Mouse (Mus musculus) forebrain, embryonic 11.5 days (tissue): ENCODE results near the gene 4833427G06Rik. TPM values are rescaled to one million over a fixed set of nuclear protein-coding genes. Genes with fewer than 3 reads are reported as not detected.
A peak's percentile ranks its signal among the peaks of the same experiment; 100 is the strongest.

Experiments used
- ATAC-seq: fragments of 200-750 bp; cut with Nextera tagmentation; replicated peaks from 2 replicates; pipeline ENCODE4 v1.8.0; 2017; ENCODE audit warnings: moderate TSS enrichment; ENCODE audit not compliant: low FRiP score
- DNase-seq: peaks from one replicate; pipeline ENCODE4 v3.0.0-alpha.2; 2017; ENCODE audit warnings: low spot score
- H3K27ac ChIP-seq: fragments of 300-500 bp; sonication (generic); 2 replicates; pipeline ENCODE4 v1.5.1; 2014; ENCODE audit warnings: low read depth, low read length
- H3K27me3 ChIP-seq: fragments of 300-500 bp; sonication (generic); 2 replicates; pipeline ENCODE4 v1.6.1; 2014; ENCODE audit warnings: mild to moderate bottlenecking, low read length, mixed read lengths; ENCODE audit not compliant: control insufficient read depth, insufficient read depth
- H3K36me3 ChIP-seq: fragments of 300-500 bp; sonication (generic); 2 replicates; pipeline ENCODE4 v1.6.1; 2014; ENCODE audit warnings: mild to moderate bottlenecking, low read length, moderate library complexity, mixed read lengths; ENCODE audit not compliant: control insufficient read depth, insufficient read depth
- H3K4me1 ChIP-seq: fragments of 300-500 bp; sonication (generic); replicated peaks from 2 replicates; pipeline ENCODE4 v1.6.1; 2014; ENCODE audit warnings: low read length, mixed read lengths; ENCODE audit not compliant: control insufficient read depth, insufficient read depth
- H3K4me2 ChIP-seq: fragments of 300-500 bp; sonication (generic); 2 replicates; pipeline ENCODE4 v1.6.1; 2014; ENCODE audit warnings: low read depth, mild to moderate bottlenecking, low read length, moderate library complexity, mixed read lengths; ENCODE audit not compliant: severe bottlenecking
- H3K4me3 ChIP-seq: fragments of 300-500 bp; sonication (generic); 2 replicates; pipeline ENCODE4 v1.5.1; 2014; ENCODE audit warnings: low read depth, low read length
- H3K9ac ChIP-seq: fragments of 300-500 bp; sonication (generic); 2 replicates; pipeline ENCODE4 v1.6.1; 2014; ENCODE audit warnings: low read length
- H3K9me3 ChIP-seq: fragments of 300-500 bp; sonication (generic); 2 replicates; pipeline ENCODE4 v1.6.1; 2016; ENCODE audit warnings: low read length, mixed read lengths; ENCODE audit not compliant: control insufficient read depth
- WGBS: fragments of 180-500 bp; shearing (Covaris S2); extraction: QIAGEN DNeasy Blood & Tissue Kit; methylation state at CpG from one replicate; pipeline ENCODE4 v1.1.7; 2014; 5-methylcytosine and 5-hydroxymethylcytosine counted together
- polyA plus RNA-seq: library from polyadenylated mRNA; unstranded; fragments of >200 nt; fragmentation: Nextera tagmentation; extraction: Ambion mirVana; gene quantifications from 2 replicates; pipeline ENCODE4 v1.2.1, GENCODE M21; 2014

Gene 4833427G06Rik
- polyA plus RNA-seq, 1 experiment from 2014 or later = not detected

GRCm38 (mm10) chr9:51137432-51137831 is 35.6 kb upstream of the 4833427G06Rik start:
- no peak overlapping the region for H3K4me3 ChIP-seq
- no peaks in the 10 kb centered on the region for H3K27me3 ChIP-seq
- H3K9ac ChIP-seq = no peak overlapping the region
- no peaks in the 10 kb centered on the region for H3K9me3 ChIP-seq
- H3K4me1 ChIP-seq = no peaks in the 10 kb centered on the region
- DNase-seq (no peak), ATAC-seq (no peak)
- no peaks in the 10 kb centered on the region for H3K36me3 ChIP-seq
- H3K4me2 ChIP-seq = no peak overlapping the region
- WGBS = 90% methylated on average over 4 of the region's 4 CpGs
- no peak overlapping the region for H3K27ac ChIP-seq

GRCm38 (mm10) chr9:51136985-51137384 is 35.1 kb upstream of the 4833427G06Rik start:
- Histone ChIP-seq H3K27me3 (no peaks in the 10 kb centered on the region), H3K9ac (no peak overlapping the region), H3K4me2 (no peak overlapping the region), H3K36me3 (no peaks in the 10 kb centered on the region), H3K4me1 (no peaks in the 10 kb centered on the region), H3K4me3 (no peak overlapping the region), H3K9me3 (no peaks in the 10 kb centered on the region), H3K27ac (no peak overlapping the region)
- no peak for DNase-seq
- ATAC-seq = no peak
- WGBS = 62% methylated on average over 3 of the region's 3 CpGs

GRCm38 (mm10) chr9:51114767-51115166 is 12.9 kb upstream of the 4833427G06Rik start:
- Histone ChIP-seq H3K4me2 (no peak overlapping the region), H3K4me3 (no peak overlapping the region), H3K27ac (no peak overlapping the region), H3K9ac (no peak overlapping the region), H3K4me1 (no peaks in the 10 kb centered on the region), H3K9me3 (no peaks in the 10 kb centered on the region), H3K36me3 (no peaks in the 10 kb centered on the region), H3K27me3 (no peaks in the 10 kb centered on the region)
- 88% methylated on average over 4 of the region's 4 CpGs for WGBS
- no peak for ATAC-seq
- DNase-seq = no peak

- Histone ChIP-seq H3K4me1 (peaks cover 2% of the 10 kb centered on the region; the same call in 1 of the 2 replicates), H3K4me3 (no peak overlapping the region), H3K27me3 (peaks cover 6% of the 10 kb centered on the region; the same call in 1 of the 2 replicates), H3K36me3 (no peaks in the 10 kb centered on the region), H3K9me3 (no peaks in the 10 kb centered on the region), H3K27ac (no peak overlapping the region), H3K4me2 (no peak overlapping the region), H3K9ac (no peak overlapping the region)
- 84% methylated on average over 2 of the region's 2 CpGs for WGBS
- DNase-seq = no peak
- ATAC-seq = no peak
Measured at GRCm38 (mm10) chr9:51105751-51106150, 3.9 kb upstream of the 4833427G06Rik start.

GRCm38 (mm10) chr9:51103808-51104514 is 2.1 kb upstream of the 4833427G06Rik start:
- Histone ChIP-seq H3K27me3 (peaks cover 6% of the 10 kb centered on the region; the same call in 1 of the 2 replicates), H3K27ac (no peak overlapping the region), H3K9me3 (no peaks in the 10 kb centered on the region), H3K36me3 (no peaks in the 10 kb centered on the region), H3K4me3 (peak overlapping the region; percentile 46), H3K4me2 (peak overlapping the region; percentile 97), H3K9ac (peak overlapping the region; percentile 66), H3K4me1 (peaks cover 2% of the 10 kb centered on the region; the same call in 1 of the 2 replicates)
- DNase-seq (peak; percentile 84), ATAC-seq (peak; percentile 76)
- WGBS = 13% methylated on average over 27 of the region's 30 CpGs

- peak overlapping the region; percentile 46 for H3K4me3 ChIP-seq
- H3K9me3 ChIP-seq = no peaks in the 10 kb centered on the region
- peak; percentile 73 for ATAC-seq
- peak overlapping the region; percentile 97 for H3K4me2 ChIP-seq
- DNase-seq = peak; percentile 77
- H3K36me3 ChIP-seq = no peaks in the 10 kb centered on the region
- WGBS = 2% methylated on average over 44 of the region's 44 CpGs
- peaks cover 6% of the 10 kb centered on the region; the same call in 1 of the 2 replicates for H3K27me3 ChIP-seq
- H3K4me1 ChIP-seq = peaks cover 2% of the 10 kb centered on the region; the same call in 1 of the 2 replicates
- H3K9ac ChIP-seq = peak overlapping the region; percentile 66
- no peak overlapping the region for H3K27ac ChIP-seq
Measured at GRCm38 (mm10) chr9:51102963-51103807, 1.3 kb upstream of the 4833427G06Rik start.

GRCm38 (mm10) chr9:51096306-51096705 is 5.6 kb downstream of the 4833427G06Rik start:
- no peak overlapping the region for H3K4me2 ChIP-seq
- ATAC-seq = no peak
- H3K9me3 ChIP-seq = no peaks in the 10 kb centered on the region
- H3K27ac ChIP-seq = no peak overlapping the region
- no peak overlapping the region for H3K4me3 ChIP-seq
- WGBS = 77% methylated on average over 2 of the region's 2 CpGs
- H3K4me1 ChIP-seq = no peaks in the 10 kb centered on the region
- no peaks in the 10 kb centered on the region for H3K27me3 ChIP-seq
- no peak overlapping the region for H3K9ac ChIP-seq
- H3K36me3 ChIP-seq = no peaks in the 10 kb centered on the region
- no peak for DNase-seq

- Histone ChIP-seq H3K27ac (no peak overlapping the region), H3K9me3 (no peaks in the 10 kb centered on the region), H3K4me2 (no peak overlapping the region), H3K27me3 (no peaks in the 10 kb centered on the region), H3K36me3 (no peaks in the 10 kb centered on the region), H3K9ac (no peak overlapping the region), H3K4me3 (no peak overlapping the region), H3K4me1 (no peaks in the 10 kb centered on the region)
- no peak for DNase-seq
- WGBS = 84% methylated on average over 5 of the region's 5 CpGs
- ATAC-seq = no peak
Measured at GRCm38 (mm10) chr9:51093697-51094096, 8.2 kb downstream of the 4833427G06Rik start.
